Mouse (Mus musculus) spleen, adult 2 months (tissue): ENCODE results near the gene Fam43b. TPM values are rescaled to one million over a fixed set of nuclear protein-coding genes. Genes with fewer than 3 reads are reported as not detected.

Experiments used
- DNase-seq, 2 experiments: peaks; one replicate each; pipeline versions ENCODE4 v3.0.0 to v3.0.0-alpha.2; 2012 to 2021; ENCODE audit warnings: low spot score in 2 of 2, low read depth in 1 of 2
- H3K27ac ChIP-seq: fragments of 200-500 bp; 2 replicates; pipeline ENCODE4 v1.5.1; 2012; ENCODE audit warnings: low read length, inconsistent platforms; ENCODE audit not compliant: insufficient read depth
- H3K27me3 ChIP-seq: fragments of 200-500 bp; 2 replicates; pipeline ENCODE4 v1.6.1; 2012; ENCODE audit warnings: mild to moderate bottlenecking, moderate library complexity, low read length, inconsistent platforms; ENCODE audit not compliant: control insufficient read depth, insufficient read depth
- H3K36me3 ChIP-seq: fragments of 200-500 bp; 2 replicates; pipeline ENCODE4 v1.6.1; 2012; ENCODE audit warnings: mild to moderate bottlenecking, low read length, inconsistent platforms; ENCODE audit not compliant: control insufficient read depth, insufficient read depth
- H3K4me1 ChIP-seq: fragments of 200-500 bp; 2 replicates; pipeline ENCODE4 v1.6.1; 2011; ENCODE audit warnings: inconsistent platforms; ENCODE audit not compliant: control insufficient read depth, insufficient read depth, insufficient read length
- H3K4me3 ChIP-seq: fragments of 200-500 bp; 2 replicates; pipeline ENCODE4 v1.5.1; 2011; ENCODE audit warnings: mild to moderate bottlenecking, inconsistent platforms; ENCODE audit not compliant: insufficient read depth, insufficient read length; ENCODE audit errors: extremely low read depth
- CTCF ChIP-seq: fragments of 200-500 bp; IDR thresholded peaks from 2 replicates; pipeline ENCODE4 v1.5.1; 2011; ENCODE audit warnings: mild to moderate bottlenecking, inconsistent platforms; ENCODE audit not compliant: insufficient read depth, insufficient read length, insufficient replicate concordance; ENCODE audit errors: extremely low read depth
- POLR2A ChIP-seq: fragments of 200-500 bp; IDR thresholded peaks from 2 replicates; pipeline ENCODE4 v1.6.1; 2011; ENCODE audit warnings: low read depth, low read length, inconsistent platforms
- WGBS: fragments of 180-500 bp; shearing (Covaris S2); methylation state at CpG from one replicate; pipeline ENCODE4 v1.1.7; 2018; 5-methylcytosine and 5-hydroxymethylcytosine counted together
- polyA plus RNA-seq: library from polyadenylated mRNA; depleted of rRNA; stranded (reverse); fragments of >200 nt; gene quantifications from 2 replicates; pipeline ENCODE4 v1.2.3, GENCODE M21; 2012

Gene Fam43b
- polyA plus RNA-seq, 1 experiment: 0.06 TPM

DNA sequence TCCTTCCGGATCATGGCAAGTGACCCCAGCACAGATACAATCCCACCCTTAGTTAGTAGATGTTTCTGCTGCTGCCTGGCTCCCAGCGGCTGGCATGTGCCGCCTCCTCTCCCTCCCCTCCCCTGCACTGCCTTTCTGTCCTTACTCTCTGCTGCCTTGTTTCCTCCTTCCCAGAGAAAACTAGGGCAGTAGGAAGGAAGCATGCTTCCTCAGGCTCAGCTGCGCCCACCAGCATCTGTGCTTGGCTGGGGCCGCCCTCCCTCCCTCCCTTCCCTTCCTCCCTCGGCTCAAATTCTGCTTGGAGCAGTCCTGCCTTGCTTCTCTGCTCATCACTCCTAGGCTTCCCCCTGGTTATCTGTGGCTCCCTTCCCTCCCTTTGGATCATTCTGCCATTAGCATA is 18.4 kb upstream of the Fam43b start:
- DNase-seq: no peak
- H3K27ac ChIP-seq: no peak overlapping the region
- H3K27me3 ChIP-seq: no peaks in the 10 kb centered on the region
- WGBS: 30% methylated on average over 6 of the region's 6 CpGs
- H3K4me1 ChIP-seq: no peaks in the 10 kb centered on the region
- TF ChIP-seq CTCF (no peak), POLR2A (no peak)
- no peaks in the 10 kb centered on the region for H3K36me3 ChIP-seq
- no peak overlapping the region for H3K4me3 ChIP-seq

DNA sequence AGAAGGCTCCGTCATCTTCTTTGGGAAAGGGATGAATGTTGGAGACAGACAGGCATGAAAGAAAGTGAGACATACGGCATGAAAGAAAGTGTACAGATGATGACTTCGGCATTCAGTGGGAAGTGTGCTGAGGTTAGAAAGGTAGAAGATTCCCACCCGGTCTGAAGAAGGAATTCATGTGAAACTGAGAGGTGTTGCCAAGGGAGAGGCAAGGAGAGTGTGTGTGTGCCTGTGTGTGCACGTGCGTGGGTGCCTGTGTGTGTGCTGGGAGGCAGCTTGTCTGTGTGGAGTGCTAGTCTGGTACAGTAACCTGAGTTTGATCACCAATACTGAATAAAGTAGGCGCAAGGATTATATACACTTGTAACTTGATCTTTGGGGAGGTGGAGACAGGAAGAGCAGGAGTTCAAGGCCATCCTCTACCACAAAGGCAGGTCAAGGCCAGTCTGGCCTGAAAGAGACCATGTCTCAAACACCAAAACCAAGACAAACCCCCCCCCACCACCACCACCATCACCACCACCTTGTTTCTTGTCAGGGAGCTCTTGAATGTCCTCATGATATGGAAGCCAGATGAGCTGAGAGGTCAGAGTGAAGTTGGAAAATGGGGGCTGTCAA is 15.3 kb upstream of the Fam43b start:
- WGBS: 81% methylated on average over 7 of the region's 7 CpGs
- no peak for DNase-seq

DNA sequence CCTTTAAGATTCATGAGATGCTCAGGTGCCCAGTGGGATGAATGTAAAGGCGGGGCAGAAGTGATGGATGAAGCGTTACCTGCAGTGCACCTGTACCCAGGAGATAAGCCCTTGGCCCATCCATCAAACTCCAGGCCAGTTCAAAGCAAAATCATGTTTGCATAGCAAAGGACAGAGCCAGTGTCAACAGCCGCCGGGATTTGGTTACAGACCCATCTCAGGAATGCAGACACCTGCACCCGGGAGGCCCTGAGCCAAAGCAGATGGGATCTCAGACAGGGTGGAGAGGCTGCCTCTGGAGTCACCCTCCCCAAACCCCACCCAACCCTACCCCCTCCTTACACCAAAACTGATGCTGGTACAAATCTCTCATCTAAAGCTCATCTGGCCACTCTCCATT is 14.7 kb upstream of the Fam43b start:
- no peaks in the 10 kb centered on the region for H3K27me3 ChIP-seq
- no peak for DNase-seq
- H3K36me3 ChIP-seq: no peaks in the 10 kb centered on the region
- H3K4me1 ChIP-seq: no peaks in the 10 kb centered on the region
- no peak for TF ChIP-seq CTCF
- TF ChIP-seq POLR2A: no peak
- no peak overlapping the region for H3K4me3 ChIP-seq
- no peak overlapping the region for H3K27ac ChIP-seq
- 80% methylated on average over 5 of the region's 5 CpGs for WGBS

More for the DNA sequence above, 15.3 kb upstream of the Fam43b start:
- Histone ChIP-seq H3K27ac (no peak overlapping the region), H3K27me3 (no peaks in the 10 kb centered on the region), H3K4me3 (no peak overlapping the region), H3K36me3 (no peaks in the 10 kb centered on the region), H3K4me1 (no peaks in the 10 kb centered on the region)
- no peak for TF ChIP-seq POLR2A
- no peak for TF ChIP-seq CTCF

DNA sequence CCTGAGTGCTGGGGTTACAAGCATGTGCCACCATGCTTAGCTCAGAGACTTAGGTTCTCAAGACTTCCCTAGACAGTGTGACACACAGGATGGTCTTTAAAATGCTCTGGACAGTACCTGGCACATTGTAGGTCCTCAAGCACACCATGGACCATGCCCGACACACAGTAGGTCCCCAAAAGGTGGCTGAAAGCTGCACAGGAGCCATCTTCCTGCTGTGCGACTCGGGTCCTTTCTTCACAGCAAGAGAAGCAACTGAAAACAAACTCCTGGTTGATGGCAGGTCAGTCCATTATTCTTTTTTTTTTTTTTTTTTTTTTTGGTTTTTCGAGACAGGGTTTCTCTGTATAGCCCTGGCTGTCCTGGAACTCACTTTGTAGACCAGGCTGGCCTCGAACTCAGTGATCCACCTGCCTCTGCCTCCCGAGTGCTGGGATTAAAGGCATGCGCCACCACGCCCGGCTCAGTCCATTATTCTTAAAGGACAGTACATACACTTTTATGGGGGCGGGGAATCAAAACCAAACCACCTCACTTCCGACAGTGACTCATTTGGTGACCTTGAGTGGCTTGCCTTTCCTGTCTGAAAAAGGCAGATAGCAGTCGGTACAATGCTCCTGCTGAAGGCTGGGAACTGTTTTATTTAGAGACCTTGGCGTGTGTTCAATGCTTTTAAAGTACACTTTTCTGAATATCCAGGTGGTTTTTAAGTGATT is 11.3 kb upstream of the Fam43b start:
- no peak for TF ChIP-seq CTCF
- no peak for TF ChIP-seq POLR2A
- Histone ChIP-seq H3K36me3 (no peaks in the 10 kb centered on the region), H3K27ac (no peak overlapping the region), H3K4me3 (no peak overlapping the region), H3K4me1 (no peaks in the 10 kb centered on the region), H3K27me3 (0 out of 2 replicates have a peak, but pooled peaks cover 1% of the 10 kb centered on the region)
- DNase-seq: no peak
- WGBS: 24% methylated on average over 12 of the region's 13 CpGs

DNA sequence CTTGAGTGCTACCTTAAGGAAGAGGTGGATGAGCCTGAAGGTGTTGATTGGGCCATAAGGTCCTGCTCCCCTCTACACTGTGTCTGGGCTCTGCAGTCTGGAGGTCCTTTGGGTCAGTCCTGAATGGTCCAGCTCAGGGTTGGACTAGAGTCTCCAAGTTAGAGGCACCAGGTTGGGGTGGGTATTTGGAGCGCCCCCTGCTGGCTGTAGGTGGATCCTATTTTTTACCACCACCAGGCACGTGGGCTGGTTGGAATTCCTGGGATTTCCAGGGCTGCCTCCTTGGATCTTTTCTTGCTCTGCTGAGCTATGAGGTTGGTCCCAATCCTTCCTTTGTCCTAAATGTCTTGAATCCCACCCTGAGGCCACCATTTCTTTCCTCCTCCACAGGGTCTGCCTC is 8.5 kb upstream of the Fam43b start:
- peak in 1 of 2 experiments; percentile 29 for DNase-seq
- Histone ChIP-seq H3K27me3 (0 out of 2 replicates have a peak, but pooled peaks cover 1% of the 10 kb centered on the region), H3K36me3 (no peaks in the 10 kb centered on the region), H3K27ac (no peak overlapping the region), H3K4me3 (no peak overlapping the region), H3K4me1 (no peaks in the 10 kb centered on the region)
- WGBS: 11% methylated on average over 2 of the region's 2 CpGs
- TF ChIP-seq CTCF (peak; percentile 70; the same call in 1 of the 2 replicates), POLR2A (no peak)

DNA sequence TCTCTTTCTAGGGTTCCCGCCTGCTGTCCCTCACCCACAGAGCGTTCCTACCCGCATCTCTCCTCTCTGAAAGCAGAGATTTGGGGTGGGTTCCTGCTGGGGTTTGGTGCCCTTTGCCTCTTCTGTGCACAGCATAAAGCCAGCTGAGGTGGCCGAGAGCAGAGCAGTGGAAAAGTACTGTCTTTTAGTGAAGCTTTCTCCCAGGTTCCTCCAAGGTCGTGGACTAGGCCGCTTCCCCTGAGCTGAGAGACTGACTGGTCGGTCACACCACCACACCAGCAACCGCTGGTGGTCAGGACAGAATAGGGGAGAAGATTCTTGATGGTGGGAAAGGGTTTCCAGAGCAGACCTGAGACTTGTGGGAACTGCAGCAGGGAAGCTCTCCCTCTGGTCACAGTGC is 383 bp upstream of the Fam43b start:
- H3K36me3 ChIP-seq: no peaks in the 10 kb centered on the region
- H3K4me1 ChIP-seq: no peaks in the 10 kb centered on the region; the same call in 1 of the 2 replicates
- no peak for DNase-seq
- no peak overlapping the region for H3K27ac ChIP-seq
- WGBS: 16% methylated on average over 8 of the region's 8 CpGs
- no peak overlapping the region for H3K4me3 ChIP-seq
- TF ChIP-seq POLR2A (no peak), CTCF (no peak)
- peaks cover 19% of the 10 kb centered on the region for H3K27me3 ChIP-seq
